Mouse (Mus musculus) bone marrow, adult 2 months (tissue): ENCODE measurements around the gene Oxct2b. TPM values are rescaled to one million over a fixed set of nuclear protein-coding genes. Genes with fewer than 3 reads are reported as not detected.
"Not testable (repeated sequence)": the region's sequence is repeated elsewhere in the genome, so short reads cannot be mapped to it uniquely, and the experiment has no call there.

Experiments
- H3K27ac ChIP-seq: fragments of 200-500 bp; 2 replicates; pipeline ENCODE4 v1.5.1; 2012; ENCODE audit warnings: low read depth, mild to moderate bottlenecking, control low read depth, inconsistent platforms, low read length; ENCODE audit not compliant: control insufficient read depth, poor library complexity, insufficient read depth
- H3K4me1 ChIP-seq: fragments of 200-500 bp; 2 replicates; pipeline ENCODE4 v1.6.1; 2011; ENCODE audit warnings: low read length; ENCODE audit not compliant: control insufficient read depth, insufficient read depth
- H3K4me3 ChIP-seq: fragments of 200-500 bp; replicated peaks from 2 replicates; pipeline ENCODE3; 2011; ENCODE audit warnings: mild to moderate bottlenecking, low read depth, low read length, control low read depth; ENCODE audit not compliant: control insufficient read depth
- CTCF ChIP-seq: fragments of 200-500 bp; IDR thresholded peaks from 2 replicates; pipeline ENCODE4 v1.5.1; 2011; ENCODE audit warnings: low read length, control low read depth; ENCODE audit not compliant: control insufficient read depth, insufficient read depth
- POLR2A ChIP-seq: fragments of 200-500 bp; IDR thresholded peaks from 2 replicates; pipeline ENCODE4 v1.6.1; 2011; ENCODE audit warnings: low read depth, mild to moderate bottlenecking, control low read depth, low read length, borderline replicate concordance; ENCODE audit not compliant: control insufficient read depth
- WGBS: fragments of 180-500 bp; shearing (Covaris S2); methylation state at CpG from one replicate; pipeline ENCODE4 v1.1.7; 2018; 5-methylcytosine and 5-hydroxymethylcytosine counted together
- polyA plus RNA-seq: library from polyadenylated mRNA; stranded (reverse); fragments of >200 nt; gene quantifications from 2 replicates; pipeline ENCODE4 v1.2.4, GENCODE M21; 2011; ENCODE audit warnings: low replicate concordance; ENCODE audit not compliant: missing spikeins, insufficient read depth, insufficient read length

Gene Oxct2b
- polyA plus RNA-seq, 1 experiment = not detected

GRCm38 (mm10) chr4:123106864-123107263 is 9.2 kb upstream of the Oxct2b start:
- H3K27ac ChIP-seq = no peak overlapping the region
- H3K4me3 ChIP-seq = no peak overlapping the region
- TF ChIP-seq CTCF (no peak), POLR2A (no peak)
- H3K4me1 ChIP-seq = no peaks in the 10 kb centered on the region
- WGBS = 95% methylated on average over 2 of the region's 2 CpGs

GRCm38 (mm10) chr4:123108056-123108455 is 8.0 kb upstream of the Oxct2b start:
- Histone ChIP-seq H3K4me3 (no peak overlapping the region), H3K27ac (no peak overlapping the region), H3K4me1 (peaks cover 2% of the 10 kb centered on the region)
- TF ChIP-seq POLR2A = no peak
- TF ChIP-seq CTCF = no peak
- WGBS = 80% methylated on average over 5 of the region's 5 CpGs

GRCm38 (mm10) chr4:123110751-123111150 is 5.3 kb upstream of the Oxct2b start:
- WGBS = 75% methylated on average over 4 of the region's 4 CpGs
- TF ChIP-seq CTCF = no peak
- TF ChIP-seq POLR2A = no peak
- Histone ChIP-seq H3K27ac (no peak overlapping the region), H3K4me3 (no peak overlapping the region), H3K4me1 (peaks cover 2% of the 10 kb centered on the region)

- WGBS = 66% methylated on average over 10 of the region's 10 CpGs
- not testable (repeated sequence) for H3K27ac ChIP-seq, H3K4me3 ChIP-seq, H3K4me1 ChIP-seq
These were observed 4.6 kb upstream of the Oxct2b start for GRCm38 (mm10) chr4:123111275-123111983.

GRCm38 (mm10) chr4:123112216-123112764 is 3.8 kb upstream of the Oxct2b start:
- Histone ChIP-seq H3K4me1 (peaks cover 2% of the 10 kb centered on the region), H3K4me3 (no peak overlapping the region), H3K27ac (no peak overlapping the region)
- WGBS = 8% methylated on average over 8 of the region's 8 CpGs
- no peak for TF ChIP-seq CTCF
- no peak for TF ChIP-seq POLR2A

GRCm38 (mm10) chr4:123114651-123115050 is 1.4 kb upstream of the Oxct2b start:
- not testable (repeated sequence) for H3K4me3 ChIP-seq, H3K27ac ChIP-seq, H3K4me1 ChIP-seq
- WGBS = 88% methylated on average over 4 of the region's 4 CpGs

GRCm38 (mm10) chr4:123116640-123117039 is 574 bp downstream of the Oxct2b start:
- H3K27ac ChIP-seq, H3K4me1 ChIP-seq, H3K4me3 ChIP-seq: not testable (repeated sequence)
- WGBS = 26% methylated on average over 21 of the region's 42 CpGs

GRCm38 (mm10) chr4:123121286-123121685 is 5.2 kb downstream of the Oxct2b start:
- 82% methylated on average over 2 of the region's 2 CpGs for WGBS
- no peak for TF ChIP-seq POLR2A
- TF ChIP-seq CTCF = no peak
- no peak overlapping the region for H3K4me3 ChIP-seq

GRCm38 (mm10) chr4:123126626-123127025 is 10.6 kb downstream of the Oxct2b start:
- H3K27ac ChIP-seq = no peak overlapping the region

More at GRCm38 (mm10) chr4:123121286-123121685, 5.2 kb downstream of the Oxct2b start:
- Histone ChIP-seq H3K4me1 (no peaks in the 10 kb centered on the region), H3K27ac (no peak overlapping the region)

More at GRCm38 (mm10) chr4:123126626-123127025, 10.6 kb downstream of the Oxct2b start:
- WGBS = 87% methylated on average over 7 of the region's 7 CpGs
- H3K4me1 ChIP-seq = no peaks in the 10 kb centered on the region
- H3K4me3 ChIP-seq = no peak overlapping the region
- TF ChIP-seq POLR2A (no peak), CTCF (no peak)
